Mouse (Mus musculus) brain, embryonic 14.5 days (tissue): ENCODE measurements at regions not wholly inside any gene's neighbourhood (a gene's known extent, or its start where the extent isn't known, plus 50 kb on each side); places are given as distances from the start of the nearest gene placed in this dataset.

Experiments used
- CTCF ChIP-seq: fragments of 200-500 bp; IDR thresholded peaks from 2 replicates; pipeline ENCODE4 v1.5.1; 2012; ENCODE audit warnings: inconsistent platforms, mild to moderate bottlenecking, moderate library complexity, borderline replicate concordance; ENCODE audit not compliant: insufficient read depth, insufficient read length; ENCODE audit errors: extremely low read depth
- POLR2A ChIP-seq: fragments of 200-500 bp; IDR thresholded peaks from 2 replicates; pipeline ENCODE4 v1.6.1; 2012; ENCODE audit warnings: mild to moderate bottlenecking, inconsistent platforms, borderline replicate concordance; ENCODE audit not compliant: poor library complexity, insufficient read depth, insufficient read length, severe bottlenecking; ENCODE audit errors: extremely low read depth

DNA sequence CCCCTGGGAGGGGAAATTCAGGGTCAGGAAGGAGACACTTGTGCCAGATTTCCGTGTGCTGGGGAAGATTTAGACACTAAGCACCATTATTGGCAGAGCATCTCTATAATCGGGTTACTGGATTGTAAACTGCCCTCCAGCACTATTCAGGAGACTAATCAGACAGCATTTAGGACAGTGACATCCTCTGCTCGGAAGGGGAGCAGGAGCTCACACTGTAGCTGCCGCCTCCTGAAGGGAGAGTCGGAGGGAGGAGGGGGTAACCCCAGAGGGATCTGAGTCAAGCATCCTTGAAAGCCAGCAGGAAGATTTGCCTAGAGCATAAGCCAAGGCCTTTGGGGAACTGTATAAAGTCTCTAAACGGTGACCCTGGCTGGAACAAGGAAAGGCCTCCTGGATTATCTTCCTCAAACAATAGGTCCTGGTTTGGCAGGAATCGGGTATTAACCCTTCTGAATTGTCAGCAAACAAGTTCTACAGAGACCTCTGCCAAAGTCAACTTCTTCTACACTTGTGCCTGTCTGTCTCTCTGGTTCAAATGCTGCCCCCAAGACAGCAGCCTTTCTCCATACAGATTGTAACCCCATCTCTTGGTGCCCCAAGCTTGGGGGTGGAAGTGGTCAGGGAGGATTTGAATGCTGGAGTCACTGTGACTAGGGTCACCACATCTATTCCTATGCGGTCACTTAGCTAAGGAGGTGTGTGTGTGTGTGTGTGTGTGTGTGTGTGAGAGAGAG, 64.1 kb upstream of the Mrps10 start:
- TF ChIP-seq POLR2A (no peak), CTCF (no peak)
